Mouse (Mus musculus) frontal cortex, postnatal 14 days (tissue): ENCODE measurements around the gene Vmn1r77.
"Not testable (repeated sequence)": the region's sequence is repeated elsewhere in the genome, so short reads cannot be mapped to it uniquely, and the experiment has no call there.

Experiments used
- DNase-seq, 2 experiments: peaks; one replicate each; pipeline ENCODE4 v3.0.0; 2022; ENCODE audit warnings: low spot score in 2 of 2

Vmn1r77 gene

DNA sequence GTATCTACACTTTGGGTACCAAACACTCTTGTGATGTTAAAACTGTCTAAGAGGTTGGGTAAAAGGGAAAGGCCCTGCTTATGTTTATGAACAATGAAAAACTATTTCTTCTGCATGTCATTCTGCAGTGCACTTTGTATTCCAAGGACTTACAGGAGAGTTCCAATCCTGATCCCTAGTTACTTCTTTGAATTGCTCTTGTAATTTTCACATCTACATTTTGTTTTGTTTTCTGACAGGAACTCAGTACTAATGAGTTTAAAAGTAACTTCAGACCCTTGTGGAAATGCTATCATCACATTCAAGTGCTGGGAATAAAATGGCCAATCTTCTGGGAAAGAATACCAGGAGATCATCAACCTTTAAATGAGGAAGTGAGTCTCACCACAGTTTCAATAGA is at the start of gene Vmn1r77:
Gene Vmn1r77, plus strand, starts transcription at position 301 of the 400 bp plus-strand sequence.
- not testable (repeated sequence) for DNase-seq

GRCm38 (mm10) chr7:12011491-12011890 is 25.1 kb upstream of the Vmn1r77 start:
- DNase-seq = peak in 1 of 2 experiments; percentile 4

DNA sequence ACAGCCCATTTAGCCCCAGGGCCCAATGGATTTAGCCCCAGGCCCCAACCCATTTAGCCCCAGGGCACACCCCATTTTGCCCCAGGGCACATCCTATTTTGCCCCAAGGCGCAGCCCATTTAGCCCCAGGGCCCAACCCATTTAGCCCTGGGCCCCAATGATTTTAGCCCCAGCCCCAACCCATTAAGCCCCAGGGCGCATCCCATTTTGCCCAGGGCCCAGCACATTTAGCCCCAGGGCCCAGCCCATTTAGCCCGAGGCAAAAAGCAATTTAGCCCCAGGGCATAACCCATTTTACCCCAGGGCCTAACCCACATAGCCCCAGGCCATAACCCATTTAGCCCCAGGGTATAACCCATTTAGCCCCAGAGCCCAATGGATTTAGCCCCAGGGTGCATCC is 24.2 kb upstream of the Vmn1r77 start:
- DNase-seq = not testable (repeated sequence)

DNA sequence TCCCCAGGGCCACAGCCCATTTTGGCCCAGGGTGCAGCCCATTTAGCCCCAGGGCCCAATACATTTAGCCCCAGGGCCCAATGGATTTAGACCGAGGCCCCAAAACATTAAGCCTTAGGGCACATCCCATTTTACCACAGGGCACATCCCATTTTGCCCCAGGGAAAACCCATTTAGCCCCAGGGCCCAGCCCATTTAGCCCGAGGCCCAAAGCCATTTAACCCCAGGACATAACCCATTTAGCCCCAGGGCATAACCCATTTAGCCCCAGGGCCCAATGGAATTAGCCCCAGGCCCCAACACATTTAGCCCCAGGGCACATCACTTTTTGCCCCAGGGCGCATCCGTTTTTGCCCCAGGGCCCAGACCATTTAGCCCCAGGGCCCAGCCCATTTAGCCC is 23.4 kb upstream of the Vmn1r77 start:
- no peak for DNase-seq

DNA sequence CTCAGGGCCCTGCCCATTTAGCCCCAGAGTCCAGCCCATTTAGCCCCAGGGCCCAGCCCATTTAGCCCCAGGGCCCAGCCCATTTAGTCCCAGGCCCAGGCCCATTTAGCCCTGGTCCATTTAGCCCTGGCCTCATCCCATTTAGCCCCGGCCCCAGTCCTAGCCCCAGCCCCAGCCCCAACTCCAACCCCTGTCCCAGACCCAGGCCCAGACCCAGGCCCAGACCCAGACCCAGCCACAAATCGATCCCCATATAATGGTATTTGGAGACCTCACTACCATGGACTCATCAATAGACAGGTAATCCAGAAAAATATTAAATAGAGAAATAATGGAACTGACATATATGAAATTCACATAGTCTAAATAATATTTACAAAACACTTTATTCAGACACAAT is 18.7 kb upstream of the Vmn1r77 start:
- DNase-seq = not testable (repeated sequence)

- no peak for DNase-seq
Measured at GRCm38 (mm10) chr7:12040664-12041063, 4.1 kb downstream of the Vmn1r77 start.
